Mouse (Mus musculus): ENCODE data around the gene Dnajc5.
A peak's percentile ranks its signal among the peaks of the same experiment; 100 is the strongest.

Gene Dnajc5

GRCm38 (mm10) chr2:181572921-181573920 lies 52.9 kb downstream of the Dnajc5 start:
- no peak for DNase-seq (ENCODE audit: low read depth, low spot score)

GRCm38 (mm10) chr2:181573961-181574360 lies 53.7 kb downstream of the Dnajc5 start:
- no peak for DNase-seq (ENCODE audit: low read depth, low spot score)

DNA sequence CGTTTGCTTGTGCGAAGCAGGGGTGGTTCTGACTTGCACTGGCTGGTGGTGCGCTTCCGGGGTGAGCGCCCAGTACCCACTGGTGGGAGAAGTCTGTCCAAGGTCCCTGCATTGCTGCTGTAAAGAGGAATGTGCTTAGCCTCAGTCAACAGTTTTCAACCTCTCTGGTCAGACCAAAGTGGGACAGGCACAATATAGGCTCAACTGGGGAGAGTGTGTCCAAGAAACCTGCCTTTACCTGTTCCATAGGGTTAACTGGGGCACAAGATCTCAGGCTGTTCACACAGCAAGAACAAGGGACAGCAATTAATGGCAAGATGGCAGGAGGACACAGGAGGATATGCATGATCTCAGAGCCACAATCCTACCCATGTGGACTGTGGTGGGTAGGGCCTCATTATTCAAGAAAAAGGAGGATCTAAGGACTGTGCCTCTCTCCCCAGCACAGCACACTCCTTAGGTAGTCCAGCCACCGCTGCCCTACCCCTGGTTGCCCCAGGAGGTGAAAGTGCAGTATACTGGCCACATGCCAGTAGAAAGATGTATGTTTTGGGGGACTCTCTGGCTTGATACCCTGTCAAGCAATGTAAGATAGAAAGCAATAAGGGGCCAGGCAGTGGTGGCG lies 54.7 kb downstream of the Dnajc5 start:
- no peak for DNase-seq (ENCODE audit: low read depth, low spot score)

- DNase-seq (ENCODE audit: low read depth, low spot score), result no peak
Observed at GRCm38 (mm10) chr2:181576613-181577012, 56.3 kb downstream of the Dnajc5 start.

GRCm38 (mm10) chr2:181577126-181577525 lies 56.8 kb downstream of the Dnajc5 start:
- no peak for DNase-seq (ENCODE audit: low read depth, low spot score)

DNA sequence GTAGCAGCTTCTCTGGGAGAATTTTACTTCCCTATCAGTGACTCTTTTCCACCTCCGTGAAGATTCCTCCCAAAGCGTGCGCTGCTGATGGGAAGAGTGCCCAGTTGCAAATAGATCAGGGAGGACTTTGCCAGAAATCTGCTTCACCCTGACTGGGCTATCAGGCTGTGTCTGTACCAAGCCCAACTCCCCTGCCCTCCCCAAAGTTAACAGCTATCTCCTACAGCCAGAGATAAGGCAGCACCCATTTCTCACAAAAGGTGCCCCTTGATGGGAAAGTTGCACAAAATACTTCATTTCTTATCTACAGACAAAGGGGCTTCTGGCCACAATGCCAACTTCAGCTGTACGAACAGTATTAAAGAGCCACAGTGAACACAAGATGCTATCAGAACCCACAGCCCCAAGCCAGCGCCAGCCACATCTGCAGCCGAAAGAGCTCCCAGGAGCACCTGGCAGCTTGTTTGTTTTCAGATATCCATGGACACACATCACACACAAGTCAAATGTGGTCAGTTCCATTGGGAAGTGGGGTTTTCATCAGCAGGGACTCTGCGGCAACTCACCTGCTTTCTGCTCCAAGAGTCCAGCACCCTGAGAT lies 57.8 kb downstream of the Dnajc5 start:
- no peak for DNase-seq (ENCODE audit: low read depth, low spot score)

- DNase-seq (ENCODE audit: low read depth, low spot score), result no peak
Observed at GRCm38 (mm10) chr2:181578790-181579618, 58.7 kb downstream of the Dnajc5 start.

GRCm38 (mm10) chr2:181579681-181580080 lies 59.4 kb downstream of the Dnajc5 start:
- DNase-seq (ENCODE audit: low read depth, low spot score), result no peak

- no peak for DNase-seq (ENCODE audit: low read depth, low spot score)
Observed at GRCm38 (mm10) chr2:181580131-181580772, 60.0 kb downstream of the Dnajc5 start.

DNA sequence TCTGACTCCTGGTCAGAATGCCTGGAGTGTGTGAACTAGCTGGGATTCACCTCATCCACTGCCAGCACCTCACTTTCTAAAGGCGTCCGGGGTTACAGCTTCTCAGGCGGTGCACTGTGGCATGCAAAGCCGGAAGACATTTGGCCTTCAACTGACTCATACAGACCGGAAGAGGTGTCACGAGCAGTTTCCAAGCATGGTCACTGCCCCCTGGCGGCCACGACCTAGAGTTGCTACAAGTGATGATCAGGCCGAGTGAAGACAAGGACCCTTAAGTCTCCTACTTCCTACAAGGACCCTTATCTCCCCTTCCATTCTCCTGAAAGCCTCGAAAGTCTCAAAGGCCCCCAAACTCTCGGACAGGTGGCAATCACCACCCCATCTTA lies 60.7 kb downstream of the Dnajc5 start:
- peak; percentile 98 for DNase-seq (ENCODE audit: low read depth, low spot score)

DNA sequence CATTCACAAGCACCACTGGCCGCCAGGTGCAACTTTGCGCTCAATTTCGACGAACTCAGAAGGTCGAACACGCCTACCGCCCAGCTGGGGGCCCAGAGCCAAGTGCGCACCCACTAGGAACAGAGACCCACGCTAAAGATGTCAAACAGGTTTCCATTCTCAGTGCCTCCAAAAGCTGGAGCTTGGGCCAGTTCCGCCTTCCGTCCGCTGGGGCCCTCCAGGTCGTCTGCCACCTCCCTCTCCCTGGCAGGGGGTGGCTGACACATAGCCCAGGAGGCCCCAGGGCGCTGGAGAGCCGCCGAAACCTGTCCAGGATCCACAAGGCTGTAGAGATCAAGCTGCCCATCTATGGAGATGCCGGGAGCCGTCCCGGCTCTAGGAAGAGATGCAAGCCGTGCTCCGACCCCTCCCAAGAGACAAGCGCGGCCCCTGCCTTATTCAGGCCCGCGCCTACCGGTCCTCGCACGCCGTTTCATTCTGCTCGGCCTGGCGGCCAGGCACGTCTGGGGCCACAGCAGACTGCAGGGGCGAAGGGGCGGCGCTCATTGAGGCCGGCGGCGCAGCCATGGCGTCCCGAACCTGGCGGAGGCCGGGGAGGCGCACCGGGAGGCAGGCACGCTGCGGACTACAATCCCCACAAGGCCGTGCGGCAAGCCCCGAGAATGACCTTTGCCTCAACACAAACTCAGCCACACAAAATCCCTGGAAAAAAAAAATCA lies 61.3 kb downstream of the Dnajc5 start:
- DNase-seq (ENCODE audit: low read depth, low spot score), result peak; percentile 85

DNA sequence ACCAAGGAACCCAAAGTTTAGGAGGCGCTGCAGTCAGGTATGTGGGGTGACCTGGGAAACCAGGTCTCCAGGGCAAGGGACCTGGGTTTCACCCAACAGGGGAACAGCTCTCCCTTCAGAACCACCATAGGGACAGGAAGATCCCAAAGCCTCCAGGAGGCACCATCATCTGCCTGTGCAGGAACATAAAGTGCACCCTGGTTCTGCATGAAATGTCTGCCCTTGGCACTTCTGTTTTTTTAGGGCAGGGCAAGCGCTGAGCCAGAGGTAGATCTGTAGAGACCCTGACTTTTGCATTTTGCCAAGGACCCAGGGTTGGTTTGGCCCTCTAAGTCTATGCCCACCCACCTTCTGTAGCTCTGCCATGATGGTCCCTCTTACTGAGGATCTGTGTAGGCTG lies 62.1 kb downstream of the Dnajc5 start:
- no peak for DNase-seq (ENCODE audit: low read depth, low spot score)

GRCm38 (mm10) chr2:181582939-181583338 lies 62.7 kb downstream of the Dnajc5 start:
- no peak for DNase-seq (ENCODE audit: low read depth, low spot score)

GRCm38 (mm10) chr2:181583460-181584257 lies 63.4 kb downstream of the Dnajc5 start:
- no peak for DNase-seq (ENCODE audit: low read depth, low spot score)

DNA sequence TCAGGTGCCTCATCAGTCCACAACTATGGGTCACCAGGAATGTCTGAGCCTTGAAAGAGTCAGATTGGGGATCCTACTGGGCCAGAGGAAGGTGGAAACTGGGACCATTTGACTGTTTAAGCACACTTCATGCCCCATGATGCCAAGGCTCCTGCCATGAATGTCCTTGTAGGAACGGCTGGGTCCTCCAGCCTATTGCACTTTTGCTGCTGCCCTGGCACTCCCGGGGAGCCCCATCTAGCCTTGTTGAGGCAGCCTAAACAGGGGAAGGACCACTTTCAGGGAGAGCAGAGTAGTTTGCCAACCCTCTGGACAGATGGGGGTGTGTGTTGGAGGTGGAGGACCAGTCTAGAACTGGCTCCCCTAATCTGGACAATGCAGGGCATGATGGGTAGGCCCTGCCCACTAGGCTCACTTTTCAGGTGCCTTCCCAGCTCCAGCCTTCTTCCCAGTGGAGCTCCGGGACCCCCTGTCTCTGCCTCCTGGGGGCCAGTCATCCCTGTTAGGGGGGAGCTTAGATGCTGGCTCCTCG lies 64.2 kb downstream of the Dnajc5 start, which contains the start of gene Uckl1:
Gene Uckl1, minus strand, starts transcription at position 482 of the 532 bp plus-strand sequence.
- no peak for DNase-seq (ENCODE audit: low read depth, low spot score)

DNA sequence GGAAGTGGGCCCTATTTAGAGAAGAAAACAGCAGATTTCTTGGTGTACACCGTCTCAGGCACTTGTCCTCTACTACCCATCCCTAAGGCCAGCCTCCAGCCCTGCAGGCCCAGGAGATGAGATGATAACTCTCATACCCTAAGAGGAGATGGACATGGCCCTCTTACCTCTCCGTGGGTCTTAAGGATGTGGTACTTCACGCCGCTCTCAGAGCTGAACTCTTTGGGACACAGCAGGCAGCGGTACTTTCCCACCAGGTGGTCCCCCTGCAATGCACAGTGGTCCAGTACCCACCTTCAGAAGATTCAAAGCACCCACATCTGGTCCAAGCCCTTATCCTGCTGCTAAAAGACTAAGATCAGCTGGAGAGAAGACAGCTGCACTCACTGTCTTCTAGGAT lies 65.2 kb downstream of the Dnajc5 start:
- no peak for DNase-seq (ENCODE audit: low read depth, low spot score)

DNA sequence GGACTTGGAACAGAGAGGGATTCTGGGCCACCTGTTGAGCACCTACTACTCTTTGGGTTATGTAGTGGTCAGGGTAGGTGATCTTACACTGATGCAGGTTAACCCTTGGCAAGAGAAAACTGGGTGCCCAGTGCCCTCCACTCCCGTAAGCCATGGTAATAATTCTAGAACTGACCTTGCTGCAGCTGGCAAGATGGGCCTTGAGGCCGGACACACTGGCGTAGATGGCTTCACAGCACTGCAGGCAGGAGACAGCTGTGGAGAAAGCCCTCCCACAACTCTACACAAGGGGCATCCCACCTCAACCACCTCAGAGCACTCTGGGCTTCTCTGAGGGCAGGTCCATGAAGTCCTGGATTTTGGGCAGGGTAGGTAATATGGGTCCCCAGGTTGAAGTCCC lies 65.8 kb downstream of the Dnajc5 start:
- no peak for DNase-seq (ENCODE audit: low read depth, low spot score)

GRCm38 (mm10) chr2:181587796-181588195 lies 67.5 kb downstream of the Dnajc5 start:
- DNase-seq (ENCODE audit: low read depth, low spot score), result no peak

DNA sequence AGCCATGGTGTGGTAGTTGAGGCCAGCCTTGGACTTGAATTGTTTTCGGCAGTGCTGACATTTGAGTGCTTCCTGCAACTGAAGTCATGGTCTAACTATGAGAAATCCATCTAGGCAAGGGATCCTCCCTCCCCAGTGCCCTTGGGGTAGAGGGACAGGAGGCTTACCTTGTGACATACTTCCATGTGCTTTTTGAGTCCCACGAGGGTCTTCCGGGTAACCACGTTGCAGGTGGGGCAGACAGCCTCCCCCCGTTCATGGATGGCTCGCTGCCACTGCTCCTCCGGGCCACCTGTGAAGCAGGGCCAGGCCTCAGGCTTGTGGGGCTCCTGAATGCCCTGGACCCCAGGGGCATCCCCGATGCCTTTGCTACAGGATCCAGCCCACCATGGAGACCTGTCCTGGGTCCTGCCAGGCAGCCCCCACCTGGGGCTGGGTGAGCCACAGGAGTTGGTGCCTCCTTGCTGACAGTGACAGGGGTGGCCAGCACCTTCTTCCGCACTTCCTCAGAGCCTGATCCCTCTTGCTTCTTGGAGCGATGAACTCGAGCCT lies 68.0 kb downstream of the Dnajc5 start:
- DNase-seq (ENCODE audit: low read depth, low spot score), result no peak
